Mouse (Mus musculus): ENCODE results near the gene Rbmx.

DNA sequence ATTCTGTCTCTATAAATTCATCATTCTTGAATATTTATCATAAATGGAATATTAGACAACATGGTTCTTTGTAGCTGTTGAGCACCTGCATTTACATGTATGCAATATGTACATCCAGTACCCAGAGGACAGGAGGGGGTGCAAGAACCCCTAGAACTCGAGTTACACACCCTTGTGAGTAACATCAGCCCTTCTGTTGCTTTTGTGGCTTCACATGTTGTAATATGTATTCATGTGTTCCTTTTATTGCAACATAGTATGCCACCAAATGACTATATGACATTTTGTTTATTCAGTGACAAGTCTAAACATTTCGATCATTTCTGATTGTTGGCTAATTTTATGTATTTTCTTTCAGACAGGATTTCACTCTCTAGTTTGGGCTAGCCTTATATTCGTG, 15.7 kb downstream of the Rbmx start:
- TF ChIP-seq CTCF (IDR thresholded peaks at IDR 0.05; ENCODE audit: control insufficient read depth, insufficient read depth, insufficient replicate concordance, low read depth, low read length) (no peak), POLR2A (IDR thresholded peaks at IDR 0.05; ENCODE audit: control insufficient read depth, low read depth, low read length) (no peak)
